Mouse (Mus musculus): ENCODE measurements around the gene Baz1a.
"Not testable (repeated sequence)": the region's sequence is repeated elsewhere in the genome, so short reads cannot be mapped to it uniquely, and the experiment has no call there.

Baz1a gene

DNA sequence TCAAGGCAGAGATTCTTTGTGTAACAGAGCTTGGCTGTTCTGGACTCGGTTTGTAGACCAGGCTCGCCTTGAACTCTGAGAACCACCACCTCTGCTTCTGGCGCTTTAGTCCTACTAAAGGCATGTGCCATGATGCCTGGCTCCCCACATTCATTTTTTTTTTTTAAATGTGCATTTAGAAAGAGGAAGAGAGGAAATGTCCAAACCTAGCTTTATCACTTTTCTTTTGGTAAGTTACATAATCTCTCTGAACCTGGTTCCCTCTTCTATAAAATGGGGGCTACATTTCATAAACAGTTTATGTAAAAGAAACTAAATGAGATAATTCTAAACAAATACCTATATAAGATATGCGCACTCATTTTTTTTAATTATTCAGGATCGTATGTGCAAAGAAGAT, 33.2 kb downstream of the Baz1a start:
- no peak for DNase-seq (ENCODE audit: low spot score in 2 of 2)

DNA sequence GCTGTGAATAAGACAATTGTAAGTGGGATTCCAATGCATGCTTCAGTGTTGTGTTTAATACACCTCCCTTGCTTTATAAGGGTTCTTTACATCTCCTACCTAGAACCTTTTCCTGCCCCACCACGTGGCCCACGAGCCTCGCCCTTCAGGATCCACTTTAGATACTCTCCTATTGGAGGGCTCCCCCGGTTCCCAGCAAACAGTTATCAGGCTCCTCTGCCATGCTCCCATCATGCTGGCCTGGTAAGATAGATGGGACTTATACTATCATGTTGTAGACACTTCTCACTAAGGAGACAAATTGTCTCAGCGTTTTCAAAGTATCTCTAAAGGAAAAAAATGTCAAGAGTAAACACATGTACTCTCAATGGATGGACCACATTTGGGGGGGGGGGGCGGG, 33.6 kb downstream of the Baz1a start:
- DNase-seq (ENCODE audit: low spot score in 2 of 2) = no peak

GRCm38 (mm10) chr12:54969033-54969432, 45.1 kb downstream of the Baz1a start:
- DNase-seq (ENCODE audit: low spot score in 2 of 2) = no peak

DNA sequence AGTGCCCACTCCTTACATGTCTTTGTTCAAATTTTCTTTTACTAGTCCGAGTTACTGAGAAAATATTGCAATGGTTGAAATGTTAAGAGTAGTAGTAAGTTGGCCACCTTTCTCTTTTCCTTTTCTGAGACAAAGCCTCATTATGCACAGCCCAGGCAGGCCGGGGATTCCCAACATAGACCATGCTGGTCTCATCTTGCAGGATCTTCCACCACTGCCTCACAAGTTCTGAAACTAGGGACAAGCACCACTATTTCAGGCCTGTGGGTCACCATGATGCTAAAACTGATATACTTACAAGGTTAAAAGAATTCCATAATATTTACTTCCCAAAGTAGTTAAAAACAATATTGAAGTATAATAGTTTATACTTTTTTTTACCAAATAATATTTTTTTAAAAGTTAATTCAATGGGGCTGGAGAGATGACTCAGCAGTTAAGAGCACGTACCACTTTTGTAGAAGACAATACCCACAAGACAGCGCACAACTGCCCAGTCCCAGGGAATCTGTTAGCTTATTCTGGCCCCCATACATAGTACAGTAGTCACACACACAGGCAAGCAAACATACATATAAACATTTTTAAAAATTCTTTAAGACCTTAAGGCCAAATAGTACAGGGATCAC, 48.5 kb downstream of the Baz1a start:
- no peak for DNase-seq (ENCODE audit: low spot score in 2 of 2)

DNA sequence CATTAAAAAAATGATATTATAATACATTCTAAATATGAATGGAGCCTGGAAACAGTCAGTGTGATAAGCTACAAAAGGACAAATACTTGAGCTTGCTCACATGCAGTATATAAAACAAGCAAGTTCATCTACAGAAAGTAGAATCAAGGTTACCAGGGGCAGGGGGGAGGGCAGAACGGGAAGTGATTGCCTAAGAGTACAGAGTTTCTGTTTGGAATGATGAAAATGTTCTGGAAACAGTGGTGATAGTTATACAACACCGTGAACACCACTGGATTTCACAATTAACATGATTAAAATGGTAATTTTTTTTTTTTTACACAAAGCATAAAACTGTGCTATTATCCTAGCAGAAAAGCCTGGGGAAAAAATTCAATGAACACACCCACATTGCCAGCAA, 54.6 kb downstream of the Baz1a start:
- no peak for DNase-seq (ENCODE audit: low spot score in 2 of 2)

GRCm38 (mm10) chr12:54956974-54957373, 57.2 kb downstream of the Baz1a start:
- DNase-seq (ENCODE audit: low spot score in 2 of 2) = no peak

GRCm38 (mm10) chr12:54956457-54956856, 57.7 kb downstream of the Baz1a start:
- DNase-seq (ENCODE audit: low spot score in 2 of 2) = no peak

GRCm38 (mm10) chr12:54946116-54946515, 68.0 kb downstream of the Baz1a start:
- no peak for DNase-seq (ENCODE audit: low spot score in 2 of 2)

DNA sequence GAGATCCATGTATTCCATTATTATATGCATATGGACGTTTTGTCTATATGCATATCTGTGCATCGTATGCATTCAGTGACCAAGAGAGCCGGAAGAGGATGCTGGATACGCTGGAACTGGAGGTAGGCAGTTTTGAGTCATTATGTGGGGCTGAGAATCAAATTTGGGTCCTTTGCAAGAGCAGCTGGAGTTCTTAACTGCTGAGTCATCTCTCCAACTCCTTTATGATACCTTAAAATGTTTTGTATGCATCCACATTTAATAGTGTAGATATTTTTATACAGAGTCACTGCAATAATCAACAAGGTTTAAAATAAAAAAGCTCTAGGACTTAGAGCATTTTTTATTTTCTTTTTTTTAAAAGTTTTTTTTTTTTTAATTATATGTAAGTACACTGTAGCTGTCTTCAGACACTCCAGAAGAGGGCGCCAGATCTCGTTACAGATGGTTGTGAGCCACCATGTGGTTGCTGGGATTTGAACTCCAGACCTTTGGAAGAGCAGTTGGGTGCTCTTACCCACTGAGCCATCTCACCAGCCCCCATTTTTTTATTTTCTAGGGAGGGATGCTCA, 71.5 kb downstream of the Baz1a start:
- not testable (repeated sequence) for DNase-seq (ENCODE audit: low spot score in 2 of 2)

- DNase-seq (ENCODE audit: low spot score in 2 of 2) = not testable (repeated sequence)
Measured at GRCm38 (mm10) chr12:54937581-54938343, 76.4 kb downstream of the Baz1a start.

GRCm38 (mm10) chr12:54910387-54910786, 103.8 kb downstream of the Baz1a start:
- DNase-seq (ENCODE audit: low spot score in 2 of 2) = no peak

DNA sequence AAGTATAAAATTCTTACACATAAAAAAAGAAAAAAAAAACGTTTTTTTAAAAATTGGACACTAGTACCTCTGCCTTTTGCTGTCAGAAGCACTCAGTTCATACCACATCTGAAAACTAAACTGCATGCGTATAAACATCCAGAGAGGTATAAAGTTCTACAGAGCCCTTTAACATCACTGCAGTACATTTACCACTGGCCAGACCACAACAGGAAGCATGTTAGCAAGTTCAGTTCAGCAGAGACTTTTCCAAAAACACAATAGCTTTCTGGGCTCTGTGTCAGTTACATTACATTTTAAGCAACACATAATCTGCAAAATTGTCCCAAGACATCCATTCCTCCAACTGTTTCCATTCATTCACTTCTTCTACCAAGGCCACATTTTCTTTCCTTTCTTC, 121.6 kb downstream of the Baz1a start:
- DNase-seq (ENCODE audit: low spot score in 2 of 2) = not testable (repeated sequence)

DNA sequence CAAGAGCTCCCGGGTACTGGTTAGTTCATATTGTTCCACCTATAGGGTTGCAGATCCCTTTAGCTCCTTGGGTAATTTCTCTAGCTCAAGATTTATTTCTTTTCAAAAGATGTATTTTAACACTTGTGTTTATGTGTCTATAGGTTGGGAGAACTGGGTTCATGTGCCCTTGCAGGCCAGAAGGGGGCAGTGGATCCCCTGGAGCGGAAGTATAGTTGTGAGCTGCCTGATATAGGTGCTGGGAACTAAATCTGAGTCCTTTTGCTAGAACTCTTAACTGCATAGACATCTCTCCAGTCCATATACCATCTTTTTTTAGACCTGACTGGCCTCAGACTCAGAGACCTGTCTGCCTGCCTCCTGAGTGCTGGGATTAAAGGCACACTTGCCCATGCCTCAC, 123.7 kb downstream of the Baz1a start:
- no peak for DNase-seq (ENCODE audit: low spot score in 2 of 2)

DNA sequence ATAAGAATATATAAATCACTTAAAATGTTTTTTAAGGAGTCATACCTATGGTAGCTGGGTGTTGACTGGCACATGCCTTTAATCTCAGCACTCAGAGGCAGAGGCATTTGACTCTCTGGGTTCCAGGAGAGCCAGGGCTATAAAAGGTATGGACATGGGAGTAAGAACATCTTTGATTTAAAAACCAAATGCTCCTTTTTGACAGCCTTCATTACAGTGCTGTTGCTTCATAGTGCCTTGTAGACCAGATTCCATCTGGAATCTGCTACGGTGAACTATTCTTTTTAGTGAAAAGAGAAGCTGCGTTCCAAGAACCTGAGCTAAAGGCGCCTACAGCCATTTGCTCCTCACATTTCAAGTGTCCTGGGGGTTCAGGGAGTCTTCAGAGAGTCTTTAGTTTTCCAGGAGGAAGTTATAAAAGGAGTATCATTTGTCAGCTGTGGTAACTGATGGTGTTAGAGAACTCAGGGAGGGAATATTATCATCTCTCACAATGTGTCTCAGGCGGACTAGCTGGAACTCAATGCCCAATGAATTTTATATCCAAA, 126.5 kb downstream of the Baz1a start:
- no peak for DNase-seq (ENCODE audit: low spot score in 2 of 2)

DNA sequence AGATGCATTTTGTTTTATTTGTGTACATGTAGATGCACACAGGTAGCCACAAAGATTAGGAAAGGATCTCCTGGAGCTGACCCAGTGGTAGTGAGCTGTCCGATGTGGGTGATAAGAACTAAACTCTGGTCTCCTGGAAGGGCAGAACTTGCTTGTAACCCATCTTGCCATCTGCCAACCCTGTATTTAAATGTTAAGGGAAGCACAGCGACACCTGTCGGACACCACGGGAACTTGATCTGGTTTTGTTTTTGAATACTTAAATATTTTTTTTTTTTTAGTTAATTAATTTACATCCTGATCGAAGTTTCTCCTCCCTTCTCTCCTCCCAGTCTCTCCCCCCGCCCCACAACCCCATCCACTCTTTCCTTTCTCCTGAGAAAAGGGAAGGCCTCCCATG, 134.5 kb downstream of the Baz1a start:
- DNase-seq (ENCODE audit: low spot score in 2 of 2) = peak; percentile 27 to 42

GRCm38 (mm10) chr12:54879211-54879610, 134.9 kb downstream of the Baz1a start:
- DNase-seq (ENCODE audit: low spot score in 2 of 2) = no peak

DNA sequence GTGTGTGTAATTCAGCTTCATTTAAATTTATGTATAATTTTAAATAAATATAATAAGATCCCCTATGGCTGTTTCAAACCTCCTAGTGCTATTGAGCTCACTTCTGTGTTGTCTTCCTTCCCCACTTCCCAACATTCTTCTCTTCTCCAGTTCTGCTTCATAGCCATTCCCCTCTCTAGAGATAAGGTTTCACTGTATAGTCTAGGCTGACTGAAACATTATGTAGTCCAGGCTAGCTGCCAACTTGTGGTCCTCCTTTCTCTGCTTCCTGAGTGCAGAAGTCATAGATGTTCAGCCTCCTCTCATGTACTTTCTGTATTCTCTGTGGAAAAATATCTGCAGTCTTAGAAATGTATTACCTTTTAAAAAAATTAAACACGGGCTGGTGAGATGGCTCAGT, 136.3 kb downstream of the Baz1a start:
- DNase-seq (ENCODE audit: low spot score in 2 of 2) = no peak

DNA sequence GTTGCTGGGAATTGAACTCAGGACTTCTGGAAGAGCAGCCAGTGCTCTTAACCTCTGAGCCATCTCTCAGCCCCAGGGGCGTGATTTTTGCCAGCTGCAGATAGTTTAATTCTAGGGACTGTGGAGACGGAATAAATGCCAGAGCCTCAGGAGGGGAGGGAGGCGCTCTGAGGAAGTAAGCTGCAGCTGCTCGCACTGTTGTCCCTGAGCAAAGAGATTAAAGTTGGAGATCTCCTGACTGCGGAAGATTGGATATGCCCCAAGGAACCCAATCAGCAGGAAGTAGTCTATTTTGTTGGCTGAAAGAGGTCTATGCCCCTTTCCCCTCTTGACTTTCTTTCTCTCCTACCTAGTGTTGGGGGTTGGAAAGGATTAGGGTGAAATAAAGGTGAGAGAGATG, 137.3 kb downstream of the Baz1a start:
- DNase-seq (ENCODE audit: low spot score in 2 of 2) = no peak

- DNase-seq (ENCODE audit: low spot score in 2 of 2) = no peak
Measured at GRCm38 (mm10) chr12:54874711-54875110, 139.4 kb downstream of the Baz1a start.

- DNase-seq (ENCODE audit: low spot score in 2 of 2) = peak; percentile 59 to 62
Measured at GRCm38 (mm10) chr12:54862606-54863535, 151.3 kb downstream of the Baz1a start, which contains the start of gene Cfl2. Gene Cfl2 (minus strand): TSS chr12:54862877.

GRCm38 (mm10) chr12:54861991-54862605, 152.1 kb downstream of the Baz1a start:
- DNase-seq (ENCODE audit: low spot score in 2 of 2) = peak in 1 of 2 experiments; percentile 11
